Mouse (Mus musculus): ENCODE data around the gene Prpsap2. TPM values are rescaled to one million over a fixed set of nuclear protein-coding genes. Genes with fewer than 3 reads are reported as not detected.
A peak's percentile ranks its signal among the peaks of the same experiment; 100 is the strongest.

Prpsap2 gene
- total and polyA plus RNA-seq, 2 experiments: 6.0 to 12.6 TPM

DNA sequence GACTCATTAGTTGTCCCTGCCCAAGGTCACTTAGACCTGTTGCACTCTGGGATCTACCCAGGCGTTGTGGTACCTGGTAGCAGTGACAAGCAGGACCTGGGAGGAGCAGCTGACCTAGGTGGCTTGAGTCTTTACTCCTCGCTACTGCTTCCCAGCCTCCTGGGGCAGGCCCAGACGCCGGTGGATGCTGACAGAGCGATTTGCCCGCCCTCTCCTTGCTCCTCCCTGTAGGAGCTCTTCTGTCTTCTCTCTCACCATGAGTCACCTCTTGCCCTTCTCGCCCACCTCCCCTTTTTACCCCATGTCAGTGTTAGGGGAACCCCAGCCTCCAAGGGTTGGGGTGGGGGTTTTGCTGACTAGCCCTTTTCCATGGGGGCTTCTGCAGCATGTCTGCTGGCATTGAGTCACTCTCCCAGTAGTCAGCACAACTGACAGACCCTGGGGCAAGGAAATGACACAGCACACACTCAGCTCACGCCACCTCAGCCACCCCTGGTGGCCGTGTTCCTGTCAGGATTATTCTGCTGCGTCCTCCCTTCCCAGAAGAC lies 74.9 kb downstream of the Prpsap2 start:
- H3K36me3 ChIP-seq (ENCODE audit: control insufficient read depth, insufficient read depth, low read length): no peaks in the 10 kb centered on the region
- no peak for TF ChIP-seq CTCF (IDR thresholded peaks at IDR 0.05; ENCODE audit: low read depth, low read length)
- TF ChIP-seq POLR2A (IDR thresholded peaks at IDR 0.05; ENCODE audit: extremely low read depth, insufficient read depth, low read length): no peak
- peaks cover 4% of the 10 kb centered on the region; the same call in 1 of the 2 replicates for H3K4me1 ChIP-seq (ENCODE audit: control insufficient read depth, insufficient read depth, low read length)
- no peak overlapping the region for H3K27ac ChIP-seq (replicated peaks; ENCODE audit: insufficient read depth, low read depth, low read length)
- H3K9ac ChIP-seq (ENCODE audit: low read depth, low read length): no peak overlapping the region
- H3K27me3 ChIP-seq (ENCODE audit: control insufficient read depth, insufficient read depth, low read length): no peaks in the 10 kb centered on the region
- H3K79me2 ChIP-seq (ENCODE audit: control insufficient read depth, insufficient read depth, low read length): peaks cover 2% of the 10 kb centered on the region; the same call in 1 of the 2 replicates
- DNase-seq (ENCODE audit: extremely low read depth, low read depth, low spot score): no peak
- H3K4me3 ChIP-seq (ENCODE audit: insufficient read depth, low read depth, low read length): no peak overlapping the region
- 89% methylated on average over 10 of the region's 10 CpGs for WGBS

DNA sequence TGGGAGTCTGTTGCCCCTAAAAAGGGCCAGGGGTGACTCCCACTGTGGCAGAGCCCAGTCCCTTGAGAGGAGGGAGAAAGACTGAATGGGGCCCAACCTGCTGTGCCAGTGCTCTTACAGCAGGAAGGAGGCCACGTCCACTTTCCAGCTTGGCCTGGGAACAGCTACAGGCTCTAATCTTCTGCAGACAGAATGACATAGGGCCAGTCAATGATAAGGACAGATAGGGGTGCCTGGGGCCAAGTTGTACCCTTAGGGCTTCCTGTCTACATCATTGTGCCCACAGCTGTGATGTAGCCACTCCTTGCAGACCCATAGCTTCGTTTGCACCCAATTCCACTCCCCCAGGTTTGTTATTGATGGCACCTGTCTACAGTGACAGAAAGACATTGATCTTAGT lies 75.7 kb downstream of the Prpsap2 start:
- Histone ChIP-seq H3K4me1 (ENCODE audit: control insufficient read depth, insufficient read depth, low read length) (peaks cover 4% of the 10 kb centered on the region; the same call in 1 of the 2 replicates), H3K9ac (ENCODE audit: low read depth, low read length) (no peak overlapping the region), H3K36me3 (ENCODE audit: control insufficient read depth, insufficient read depth, low read length) (no peaks in the 10 kb centered on the region), H3K4me3 (ENCODE audit: insufficient read depth, low read depth, low read length) (no peak overlapping the region), H3K79me2 (ENCODE audit: control insufficient read depth, insufficient read depth, low read length) (peaks cover 2% of the 10 kb centered on the region; the same call in 1 of the 2 replicates), H3K27ac (replicated peaks; ENCODE audit: insufficient read depth, low read depth, low read length) (no peak overlapping the region), H3K27me3 (ENCODE audit: control insufficient read depth, insufficient read depth, low read length) (no peaks in the 10 kb centered on the region)
- WGBS: 78% methylated on average over 2 of the region's 2 CpGs
- no peak for DNase-seq (ENCODE audit: extremely low read depth, low read depth, low spot score)
- no peak for TF ChIP-seq CTCF (IDR thresholded peaks at IDR 0.05; ENCODE audit: low read depth, low read length)
- no peak for TF ChIP-seq POLR2A (IDR thresholded peaks at IDR 0.05; ENCODE audit: extremely low read depth, insufficient read depth, low read length)

DNA sequence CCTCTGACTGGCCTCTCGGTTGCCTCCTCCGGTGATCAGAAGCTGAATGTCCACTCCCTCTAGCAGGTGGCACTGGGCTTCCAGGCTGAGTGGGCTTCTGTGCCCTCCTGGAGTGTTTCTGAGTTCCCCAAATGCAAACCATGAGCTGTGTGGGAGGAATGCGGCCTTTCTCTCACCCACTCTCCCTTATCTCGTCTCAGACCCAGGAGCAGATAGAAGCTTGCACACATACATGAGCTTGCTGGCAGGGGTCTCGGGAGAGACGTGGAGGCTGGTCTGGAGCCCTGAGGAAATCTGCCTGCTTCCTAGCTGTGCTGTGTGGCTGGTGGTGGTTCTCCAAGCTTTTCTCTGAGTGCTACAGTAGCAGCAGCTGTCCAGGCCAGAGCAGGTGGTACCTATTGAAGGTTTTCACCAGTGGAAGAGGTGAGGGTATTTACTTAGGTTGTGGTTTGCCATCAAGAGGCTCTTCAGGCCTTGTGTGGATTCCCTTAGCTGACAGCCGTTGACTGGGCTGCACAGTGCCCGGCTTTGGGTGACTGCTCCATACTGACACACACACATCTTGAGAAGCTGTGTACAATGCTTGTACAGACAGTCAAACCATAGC lies 76.7 kb downstream of the Prpsap2 start:
- Histone ChIP-seq H3K79me2 (ENCODE audit: control insufficient read depth, insufficient read depth, low read length) (peaks cover 2% of the 10 kb centered on the region; the same call in 1 of the 2 replicates), H3K4me1 (ENCODE audit: control insufficient read depth, insufficient read depth, low read length) (peaks cover 4% of the 10 kb centered on the region; the same call in 1 of the 2 replicates), H3K9ac (ENCODE audit: low read depth, low read length) (no peak overlapping the region), H3K27ac (replicated peaks; ENCODE audit: insufficient read depth, low read depth, low read length) (no peak overlapping the region), H3K27me3 (ENCODE audit: control insufficient read depth, insufficient read depth, low read length) (no peaks in the 10 kb centered on the region), H3K36me3 (ENCODE audit: control insufficient read depth, insufficient read depth, low read length) (no peaks in the 10 kb centered on the region), H3K4me3 (ENCODE audit: insufficient read depth, low read depth, low read length) (no peak overlapping the region)
- WGBS: 92% methylated on average over 8 of the region's 8 CpGs
- TF ChIP-seq POLR2A (IDR thresholded peaks at IDR 0.05; ENCODE audit: extremely low read depth, insufficient read depth, low read length) (no peak), CTCF (IDR thresholded peaks at IDR 0.05; ENCODE audit: low read depth, low read length) (no peak)
- no peak for DNase-seq (ENCODE audit: extremely low read depth, low read depth, low spot score)

DNA sequence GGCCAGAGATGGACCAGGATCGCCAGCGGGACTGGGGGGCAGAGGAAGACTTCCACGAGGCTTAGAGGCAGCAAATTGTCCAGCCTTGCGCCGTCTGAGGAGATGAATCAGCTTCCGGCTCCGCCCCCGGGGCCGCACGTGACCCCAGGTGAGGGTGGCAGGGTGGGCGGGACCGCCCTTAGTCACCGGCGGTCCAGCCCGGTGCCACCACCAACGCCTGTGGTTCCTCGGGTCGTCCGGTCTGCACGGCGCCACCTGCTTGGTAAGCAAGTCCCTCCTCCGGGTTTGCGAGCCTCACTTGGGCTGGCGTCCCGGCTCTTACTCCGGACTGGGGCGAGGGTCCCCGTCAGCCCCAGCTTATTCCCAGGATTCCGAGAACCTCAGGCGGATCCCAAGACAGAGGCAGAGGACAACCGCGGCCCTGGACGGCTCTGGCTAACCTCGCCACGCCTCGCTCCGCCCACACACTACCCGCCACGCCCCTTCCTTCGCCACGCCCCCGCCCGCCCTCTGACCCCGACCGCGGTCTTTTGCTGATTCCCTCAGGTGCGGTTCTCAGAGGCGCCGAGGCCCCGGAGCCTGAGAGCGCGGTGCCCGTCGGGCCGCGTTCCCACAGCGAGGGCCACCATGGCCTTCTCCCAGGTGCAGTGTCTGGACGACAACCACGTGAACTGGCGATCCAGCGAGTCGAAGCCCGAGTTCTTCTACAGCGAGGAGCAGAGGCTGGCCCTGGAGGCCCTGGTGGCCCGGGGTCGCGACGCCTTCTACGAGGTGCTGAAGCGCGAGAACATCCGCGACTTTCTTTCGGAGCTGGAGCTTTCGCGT lies 77.8 kb downstream of the Prpsap2 start, which contains the start of gene Fam83g:
Gene Fam83g, plus strand, starts transcription at position 185 of the 825 bp plus-strand sequence.
- H3K27ac ChIP-seq (replicated peaks; ENCODE audit: insufficient read depth, low read depth, low read length): peak within 1 kb of the TSS; percentile 37; the same call in 1 of the 2 replicates
- peak within 1 kb of the TSS; percentile 85 for H3K4me3 ChIP-seq (ENCODE audit: insufficient read depth, low read depth, low read length)
- no peak for TF ChIP-seq CTCF (IDR thresholded peaks at IDR 0.05; ENCODE audit: low read depth, low read length)
- TF ChIP-seq POLR2A (IDR thresholded peaks at IDR 0.05; ENCODE audit: extremely low read depth, insufficient read depth, low read length): 0 out of 2 replicates have a peak, but pooled peaks have one; percentile 3
- H3K79me2 ChIP-seq (ENCODE audit: control insufficient read depth, insufficient read depth, low read length): peaks cover 2% of the 10 kb centered on the region; the same call in 1 of the 2 replicates
- H3K4me1 ChIP-seq (ENCODE audit: control insufficient read depth, insufficient read depth, low read length): peaks cover 4% of the 10 kb centered on the region; the same call in 1 of the 2 replicates
- no peaks in the 10 kb centered on the region for H3K27me3 ChIP-seq (ENCODE audit: control insufficient read depth, insufficient read depth, low read length)
- H3K36me3 ChIP-seq (ENCODE audit: control insufficient read depth, insufficient read depth, low read length): no peaks in the 10 kb centered on the region
- 4% methylated on average over 76 of the region's 76 CpGs for WGBS
- peak; percentile 58 for DNase-seq (ENCODE audit: extremely low read depth, low read depth, low spot score)
- peak within 1 kb of the TSS; percentile 80 for H3K9ac ChIP-seq (ENCODE audit: low read depth, low read length)

Other genes starting within 250 kb of the Prpsap2 start
- 5.7 and 6.1 TPM in 2 replicates for gene Epn2, start 182.4 kb downstream of the Prpsap2 start, total RNA-seq (2014; rRNA removed)
- gene Epn2, start 182.4 kb downstream of the Prpsap2 start, polyA plus RNA-seq (2012; rRNA removed): 3.2 and 4.5 TPM in 2 replicates
- 3.8 and 5.0 TPM in 2 replicates for gene Grap, start 108.8 kb downstream of the Prpsap2 start, total RNA-seq (2014; rRNA removed)
- 2.8 and 3.4 TPM in 2 replicates for gene Grap, start 108.8 kb downstream of the Prpsap2 start, polyA plus RNA-seq (2012; rRNA removed)
- gene Fam83g, start 78.0 kb downstream of the Prpsap2 start, total RNA-seq (2014; rRNA removed): 1.0 and 1.5 TPM in 2 replicates
- 1.4 TPM in 2 replicates for gene Fam83g, start 78.0 kb downstream of the Prpsap2 start, polyA plus RNA-seq (2012; rRNA removed)
- gene Slc5a10, start 41.3 kb downstream of the Prpsap2 start, total RNA-seq (2014; rRNA removed): 0.07 TPM in 1 of 2 replicates, not detected in the other
- gene Slc5a10, start 41.3 kb downstream of the Prpsap2 start, polyA plus RNA-seq (2012; rRNA removed): not detected in 2 replicates
- 38.4 and 38.8 TPM in 2 replicates for gene Ulk2, start 93.0 kb upstream of the Prpsap2 start, total RNA-seq (2014; rRNA removed)
- gene Ulk2, start 93.0 kb upstream of the Prpsap2 start, polyA plus RNA-seq (2012; rRNA removed): 40.4 and 52.4 TPM in 2 replicates
- 8.7 and 10.2 TPM in 2 replicates for gene Akap10, start 168.2 kb upstream of the Prpsap2 start, total RNA-seq (2014; rRNA removed)
- gene Akap10, start 168.2 kb upstream of the Prpsap2 start, polyA plus RNA-seq (2012; rRNA removed): 3.8 and 4.6 TPM in 2 replicates
- gene Specc1, start 194.7 kb upstream of the Prpsap2 start, total RNA-seq (2014; rRNA removed): 1.1 and 1.4 TPM in 2 replicates
- gene Specc1, start 194.7 kb upstream of the Prpsap2 start, polyA plus RNA-seq (2012; rRNA removed): 0.49 and 0.52 TPM in 2 replicates